17 mouse cellular contexts compared by ENCODE assay signal in genomic region chrX:117298500-117298899, GRCm38 (mm10).
"Had no signal": no experiment of that assay in that cellular context is flagged by ENCODE, and none has a peak within 500 bp of the region (broad histone marks: within the 10 kb centered on the region; RNA-seq: fewer than 3 reads in every experiment).

No protein-coding gene starts in this region.

- H3K9ac ChIP-seq: limb, embryonic 12.5 days; limb, embryonic 15.5 days; liver, embryonic 14.5 days; liver, postnatal 0 days; lung, embryonic 14.5 days; midbrain, embryonic 13.5 days; stomach, embryonic 15.5 days had no signal

- H3K9me3 ChIP-seq: limb, embryonic 12.5 days; limb, embryonic 15.5 days; midbrain, embryonic 13.5 days; stomach, embryonic 15.5 days had no signal

- H3K27ac ChIP-seq: limb, embryonic 12.5 days; limb, embryonic 15.5 days; liver, embryonic 14.5 days; macrophage; midbrain, embryonic 13.5 days; stomach, embryonic 15.5 days had no signal

- H3K36me3 ChIP-seq: limb, embryonic 12.5 days; limb, embryonic 15.5 days; midbrain, embryonic 13.5 days; stomach, embryonic 15.5 days had no signal

- DNase-seq: kidney, postnatal 14 days; kidney, postnatal 4 days; left cerebral cortex, postnatal 4 days; liver, postnatal 0 days; lung, embryonic 14.5 days; right cerebral cortex, postnatal 14 days; right cerebral cortex, postnatal 4 days; spleen, adult 18-20 months; thymus, postnatal 25 days had no signal

- H3K4me3 ChIP-seq: limb, embryonic 12.5 days; limb, embryonic 15.5 days; midbrain, embryonic 13.5 days; stomach, embryonic 15.5 days had no signal

- H3K27me3 ChIP-seq: limb, embryonic 12.5 days; limb, embryonic 15.5 days; midbrain, embryonic 13.5 days; stomach, embryonic 15.5 days had no signal

- H3K4me1 ChIP-seq: limb, embryonic 12.5 days; limb, embryonic 15.5 days; midbrain, embryonic 13.5 days; stomach, embryonic 15.5 days had no signal

- H3K4me2 ChIP-seq: limb, embryonic 12.5 days; limb, embryonic 15.5 days; liver, embryonic 11.5 days; lung, embryonic 14.5 days; midbrain, embryonic 13.5 days; stomach, embryonic 15.5 days had no signal

- ATAC-seq: liver, postnatal 0 days; lung, postnatal 0 days; midbrain, embryonic 13.5 days had no signal
